Mouse (Mus musculus) small intestine, adult 2 months (tissue): ENCODE measurements around the gene Ctbs.

Experiments used
- CTCF ChIP-seq: fragments of 200-500 bp; IDR thresholded peaks from 2 replicates; pipeline ENCODE4 v1.5.1; 2012; ENCODE audit warnings: low read depth, mild to moderate bottlenecking, control low read depth, inconsistent platforms, low read length, moderate library complexity, mixed read lengths; ENCODE audit not compliant: insufficient replicate concordance, insufficient read length; ENCODE audit errors: extremely low read depth
- POLR2A ChIP-seq: fragments of 200-500 bp; IDR thresholded peaks from 2 replicates; pipeline ENCODE4 v1.6.1; 2012; ENCODE audit warnings: low read depth, mild to moderate bottlenecking, control low read depth, inconsistent platforms, low read length, moderate library complexity

DNA sequence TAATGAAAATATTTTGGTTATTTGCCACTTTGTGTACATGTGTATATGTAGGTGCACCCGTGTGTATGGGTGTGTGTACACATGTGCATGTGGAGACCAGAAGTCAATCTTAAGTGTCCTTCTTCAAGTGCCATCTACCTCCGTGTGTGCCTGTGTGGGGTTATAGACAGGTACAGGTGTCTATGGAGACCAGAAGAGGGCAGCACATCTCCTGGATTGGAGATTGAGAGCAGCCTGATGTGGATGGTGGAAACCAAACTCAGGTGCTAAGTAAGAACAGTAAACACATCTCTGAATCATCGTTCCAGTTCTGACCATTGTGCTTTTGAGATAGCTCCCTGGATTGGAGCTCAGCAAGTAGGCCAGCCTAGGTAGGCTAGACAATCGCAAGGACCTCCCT is 36.9 kb downstream of the Ctbs start:
- no peak for TF ChIP-seq CTCF
- no peak for TF ChIP-seq POLR2A
